Mouse (Mus musculus): ENCODE data around the gene Rara. TPM values are rescaled to one million over a fixed set of nuclear protein-coding genes. Genes with fewer than 3 reads are reported as not detected.

Rara gene
- polyA plus RNA-seq (2012; rRNA removed), result 18.0 and 19.6 TPM in 2 replicates

- Histone ChIP-seq H3K27ac (ENCODE audit: insufficient read depth, low read depth, low read length) (peak within 1 kb of the TSS; percentile 1; the same call in 1 of the 2 replicates), H3K4me3 (ENCODE audit: insufficient read depth, low read depth, low read length) (peak within 1 kb of the TSS; percentile 10; the same call in 1 of the 2 replicates), H3K27me3 (replicated peaks; ENCODE audit: control insufficient read depth, insufficient read depth, low read length) (no peaks in the 10 kb centered on the region), H3K4me1 (ENCODE audit: control insufficient read depth, insufficient read depth, low read length) (peaks cover 35% of the 10 kb centered on the region), H3K36me3 (ENCODE audit: control insufficient read depth, insufficient read depth, low read length) (no peaks in the 10 kb centered on the region)
- whole genome bisulfite sequencing, result 33% methylated on average over 20 of the region's 21 CpGs
- no peak for TF ChIP-seq POLR2A (IDR thresholded peaks at IDR 0.05; ENCODE audit: low read depth, low read length)
- TF ChIP-seq CTCF (conservative IDR thresholded peaks at IDR 0.05; ENCODE audit: insufficient read depth, insufficient read length, low read depth, low read length), result no peak
- DNase-seq, result no peak
Observed at GRCm38 (mm10) chr11:98927438-98928076, at the start of gene Rara. Gene Rara (plus strand): TSS chr11:98927818.

- DNase-seq, result no peak
- 99% methylated on average over 3 of the region's 3 CpGs for WGBS
- Histone ChIP-seq H3K27ac (ENCODE audit: insufficient read depth, low read depth, low read length) (no peak overlapping the region), H3K4me1 (ENCODE audit: control insufficient read depth, insufficient read depth, low read length) (no peaks in the 10 kb centered on the region), H3K27me3 (replicated peaks; ENCODE audit: control insufficient read depth, insufficient read depth, low read length) (no peaks in the 10 kb centered on the region), H3K36me3 (ENCODE audit: control insufficient read depth, insufficient read depth, low read length) (peaks cover 9% of the 10 kb centered on the region), H3K4me3 (ENCODE audit: insufficient read depth, low read depth, low read length) (no peak overlapping the region)
- TF ChIP-seq CTCF (conservative IDR thresholded peaks at IDR 0.05; ENCODE audit: insufficient read depth, insufficient read length, low read depth, low read length) (no peak), POLR2A (IDR thresholded peaks at IDR 0.05; ENCODE audit: low read depth, low read length) (no peak)
Observed at GRCm38 (mm10) chr11:98887703-98888102, 39.9 kb upstream of the Rara start.

- Histone ChIP-seq H3K4me1 (ENCODE audit: control insufficient read depth, insufficient read depth, low read length) (no peaks in the 10 kb centered on the region), H3K27me3 (replicated peaks; ENCODE audit: control insufficient read depth, insufficient read depth, low read length) (no peaks in the 10 kb centered on the region), H3K36me3 (ENCODE audit: control insufficient read depth, insufficient read depth, low read length) (peaks cover 9% of the 10 kb centered on the region), H3K27ac (ENCODE audit: insufficient read depth, low read depth, low read length) (no peak overlapping the region), H3K4me3 (ENCODE audit: insufficient read depth, low read depth, low read length) (no peak overlapping the region)
- WGBS, result 96% methylated on average over 4 of the region's 4 CpGs
- DNase-seq, result no peak
- TF ChIP-seq POLR2A (IDR thresholded peaks at IDR 0.05; ENCODE audit: low read depth, low read length), result no peak
- no peak for TF ChIP-seq CTCF (conservative IDR thresholded peaks at IDR 0.05; ENCODE audit: insufficient read depth, insufficient read length, low read depth, low read length)
Observed at GRCm38 (mm10) chr11:98889077-98889476, 38.5 kb upstream of the Rara start.

- Histone ChIP-seq H3K4me1 (ENCODE audit: control insufficient read depth, insufficient read depth, low read length) (no peaks in the 10 kb centered on the region), H3K36me3 (ENCODE audit: control insufficient read depth, insufficient read depth, low read length) (peaks cover 9% of the 10 kb centered on the region), H3K27me3 (replicated peaks; ENCODE audit: control insufficient read depth, insufficient read depth, low read length) (no peaks in the 10 kb centered on the region), H3K27ac (ENCODE audit: insufficient read depth, low read depth, low read length) (no peak overlapping the region), H3K4me3 (ENCODE audit: insufficient read depth, low read depth, low read length) (no peak overlapping the region)
- WGBS, result 93% methylated on average over 5 of the region's 5 CpGs
- no peak for DNase-seq
- TF ChIP-seq POLR2A (IDR thresholded peaks at IDR 0.05; ENCODE audit: low read depth, low read length), result no peak
- no peak for TF ChIP-seq CTCF (conservative IDR thresholded peaks at IDR 0.05; ENCODE audit: insufficient read depth, insufficient read length, low read depth, low read length)
Observed at GRCm38 (mm10) chr11:98889977-98890376, 37.6 kb upstream of the Rara start.

- Histone ChIP-seq H3K27me3 (replicated peaks; ENCODE audit: control insufficient read depth, insufficient read depth, low read length) (no peaks in the 10 kb centered on the region), H3K36me3 (ENCODE audit: control insufficient read depth, insufficient read depth, low read length) (peaks cover 3% of the 10 kb centered on the region), H3K27ac (ENCODE audit: insufficient read depth, low read depth, low read length) (no peak overlapping the region), H3K4me1 (ENCODE audit: control insufficient read depth, insufficient read depth, low read length) (no peaks in the 10 kb centered on the region), H3K4me3 (ENCODE audit: insufficient read depth, low read depth, low read length) (no peak overlapping the region)
- 83% methylated on average over 5 of the region's 5 CpGs for WGBS
- TF ChIP-seq CTCF (conservative IDR thresholded peaks at IDR 0.05; ENCODE audit: insufficient read depth, insufficient read length, low read depth, low read length), result no peak
- no peak for TF ChIP-seq POLR2A (IDR thresholded peaks at IDR 0.05; ENCODE audit: low read depth, low read length)
- DNase-seq, result no peak
Observed at GRCm38 (mm10) chr11:98892426-98892825, 35.2 kb upstream of the Rara start.

GRCm38 (mm10) chr11:98900529-98901125 lies 27.0 kb upstream of the Rara start:
- 67% methylated on average over 12 of the region's 12 CpGs for WGBS
- Histone ChIP-seq H3K36me3 (ENCODE audit: control insufficient read depth, insufficient read depth, low read length) (peaks cover 4% of the 10 kb centered on the region), H3K27ac (ENCODE audit: insufficient read depth, low read depth, low read length) (no peak overlapping the region), H3K4me1 (ENCODE audit: control insufficient read depth, insufficient read depth, low read length) (no peaks in the 10 kb centered on the region), H3K4me3 (ENCODE audit: insufficient read depth, low read depth, low read length) (no peak overlapping the region), H3K27me3 (replicated peaks; ENCODE audit: control insufficient read depth, insufficient read depth, low read length) (no peaks in the 10 kb centered on the region)
- TF ChIP-seq CTCF (conservative IDR thresholded peaks at IDR 0.05; ENCODE audit: insufficient read depth, insufficient read length, low read depth, low read length) (no peak), POLR2A (IDR thresholded peaks at IDR 0.05; ENCODE audit: low read depth, low read length) (no peak)
- no peak for DNase-seq

- no peak for DNase-seq
- 61% methylated on average over 10 of the region's 10 CpGs for WGBS
- peaks cover 4% of the 10 kb centered on the region; the same call in 1 of the 2 replicates for H3K36me3 ChIP-seq (ENCODE audit: control insufficient read depth, insufficient read depth, low read length)
Observed at GRCm38 (mm10) chr11:98902621-98903245, 24.9 kb upstream of the Rara start.

More at GRCm38 (mm10) chr11:98902621-98903245, 24.9 kb upstream of the Rara start:
- no peak overlapping the region for H3K4me3 ChIP-seq (ENCODE audit: insufficient read depth, low read depth, low read length)
- no peaks in the 10 kb centered on the region for H3K4me1 ChIP-seq (ENCODE audit: control insufficient read depth, insufficient read depth, low read length)
- TF ChIP-seq CTCF (conservative IDR thresholded peaks at IDR 0.05; ENCODE audit: insufficient read depth, insufficient read length, low read depth, low read length) (no peak), POLR2A (IDR thresholded peaks at IDR 0.05; ENCODE audit: low read depth, low read length) (no peak)
- no peak overlapping the region for H3K27ac ChIP-seq (ENCODE audit: insufficient read depth, low read depth, low read length)
- H3K27me3 ChIP-seq (replicated peaks; ENCODE audit: control insufficient read depth, insufficient read depth, low read length), result no peaks in the 10 kb centered on the region

Data from kidney, adult 2 months (tissue).